Mouse (Mus musculus): ENCODE measurements at regions not wholly inside any gene's neighbourhood (a gene's known extent, or its start where the extent isn't known, plus 50 kb on each side); places are given as distances from the start of the nearest gene placed in this dataset.
A peak's percentile ranks its signal among the peaks of the same experiment; 100 is the strongest.

- Histone ChIP-seq H3K4me2 (no peak overlapping the region), H3K4me1 (no peaks in the 10 kb centered on the region), H3K9me3 (replicated peaks) (no peaks in the 10 kb centered on the region), H3K36me3 (no peaks in the 10 kb centered on the region), H3K4me3 (replicated peaks) (no peak overlapping the region), H3K27me3 (replicated peaks) (no peaks in the 10 kb centered on the region), H3K27ac (replicated peaks) (no peak overlapping the region), H3K9ac (replicated peaks) (no peak overlapping the region)
- no peak for ATAC-seq (ENCODE audit: low FRiP score)
- 70% methylated on average over 3 of the region's 3 CpGs for WGBS
These were observed 545.3 kb downstream of the Stim2 start for GRCm38 (mm10) chr5:54543556-54544061.

- Histone ChIP-seq H3K27me3 (replicated peaks) (no peaks in the 10 kb centered on the region), H3K4me1 (no peaks in the 10 kb centered on the region), H3K4me3 (replicated peaks) (no peak overlapping the region), H3K4me2 (no peak overlapping the region), H3K9me3 (replicated peaks) (no peaks in the 10 kb centered on the region), H3K27ac (replicated peaks) (no peak overlapping the region), H3K9ac (replicated peaks) (no peak overlapping the region), H3K36me3 (no peaks in the 10 kb centered on the region)
- WGBS: 92% methylated on average over 2 of the region's 2 CpGs
- no peak for ATAC-seq (ENCODE audit: low FRiP score)
These were observed 580.2 kb downstream of the Stim2 start for GRCm38 (mm10) chr5:54578519-54578918.

- WGBS: 41% methylated on average over 4 of the region's 4 CpGs
- Histone ChIP-seq H3K4me3 (replicated peaks) (no peak overlapping the region), H3K27me3 (replicated peaks) (no peaks in the 10 kb centered on the region), H3K27ac (replicated peaks) (no peak overlapping the region), H3K9me3 (replicated peaks) (no peaks in the 10 kb centered on the region), H3K9ac (replicated peaks) (no peak overlapping the region), H3K36me3 (no peaks in the 10 kb centered on the region), H3K4me1 (no peaks in the 10 kb centered on the region), H3K4me2 (no peak overlapping the region)
- ATAC-seq (ENCODE audit: low FRiP score): peak; percentile 61; the same call in 1 of the 2 replicates
These were observed 581.2 kb downstream of the Stim2 start for GRCm38 (mm10) chr5:54579458-54579857.

GRCm38 (mm10) chr5:54582175-54582574, 583.9 kb downstream of the Stim2 start:
- ATAC-seq (ENCODE audit: low FRiP score): no peak
- 58% methylated on average over 2 of the region's 2 CpGs for WGBS

GRCm38 (mm10) chr5:54588332-54589020, 590.2 kb downstream of the Stim2 start:
- no peak overlapping the region for H3K9ac ChIP-seq (replicated peaks)
- H3K4me1 ChIP-seq: no peaks in the 10 kb centered on the region
- no peak for ATAC-seq (ENCODE audit: low FRiP score)
- H3K4me3 ChIP-seq (replicated peaks): no peak overlapping the region
- H3K4me2 ChIP-seq: no peak overlapping the region
- H3K36me3 ChIP-seq: no peaks in the 10 kb centered on the region
- H3K27me3 ChIP-seq (replicated peaks): no peaks in the 10 kb centered on the region
- H3K27ac ChIP-seq (replicated peaks): no peak overlapping the region
- H3K9me3 ChIP-seq (replicated peaks): no peaks in the 10 kb centered on the region
- 77% methylated on average over 2 of the region's 2 CpGs for WGBS

More at GRCm38 (mm10) chr5:54582175-54582574, 583.9 kb downstream of the Stim2 start:
- Histone ChIP-seq H3K9ac (replicated peaks) (no peak overlapping the region), H3K4me3 (replicated peaks) (no peak overlapping the region), H3K36me3 (no peaks in the 10 kb centered on the region), H3K27me3 (replicated peaks) (no peaks in the 10 kb centered on the region), H3K9me3 (replicated peaks) (no peaks in the 10 kb centered on the region), H3K27ac (replicated peaks) (no peak overlapping the region), H3K4me2 (no peak overlapping the region), H3K4me1 (no peaks in the 10 kb centered on the region)

GRCm38 (mm10) chr5:54610957-54611356, 612.7 kb downstream of the Stim2 start:
- 75% methylated on average over 3 of the region's 3 CpGs for WGBS
- no peak overlapping the region for H3K4me2 ChIP-seq
- H3K36me3 ChIP-seq: no peaks in the 10 kb centered on the region
- H3K27me3 ChIP-seq (replicated peaks): no peaks in the 10 kb centered on the region
- H3K27ac ChIP-seq (replicated peaks): no peak overlapping the region
- no peak for ATAC-seq (ENCODE audit: low FRiP score)
- no peak overlapping the region for H3K9ac ChIP-seq (replicated peaks)
- no peak overlapping the region for H3K4me3 ChIP-seq (replicated peaks)
- no peaks in the 10 kb centered on the region for H3K4me1 ChIP-seq
- H3K9me3 ChIP-seq (replicated peaks): no peaks in the 10 kb centered on the region

- no peak overlapping the region for H3K4me3 ChIP-seq (replicated peaks)
- WGBS: 81% methylated on average over 3 of the region's 3 CpGs
- H3K4me1 ChIP-seq: no peaks in the 10 kb centered on the region
- H3K4me2 ChIP-seq: no peak overlapping the region
- H3K27ac ChIP-seq (replicated peaks): no peak overlapping the region
- no peaks in the 10 kb centered on the region for H3K36me3 ChIP-seq
- H3K9ac ChIP-seq (replicated peaks): no peak overlapping the region
- H3K9me3 ChIP-seq (replicated peaks): no peaks in the 10 kb centered on the region
- no peak for ATAC-seq (ENCODE audit: low FRiP score)
- H3K27me3 ChIP-seq (replicated peaks): no peaks in the 10 kb centered on the region
These were observed 624.4 kb downstream of the Stim2 start for GRCm38 (mm10) chr5:54622733-54623132.

GRCm38 (mm10) chr5:54632281-54632680, 634.0 kb downstream of the Stim2 start:
- Histone ChIP-seq H3K27ac (replicated peaks) (no peak overlapping the region), H3K36me3 (no peaks in the 10 kb centered on the region), H3K9me3 (replicated peaks) (no peaks in the 10 kb centered on the region), H3K27me3 (replicated peaks) (no peaks in the 10 kb centered on the region), H3K4me1 (no peaks in the 10 kb centered on the region), H3K4me3 (replicated peaks) (no peak overlapping the region), H3K4me2 (no peak overlapping the region), H3K9ac (replicated peaks) (no peak overlapping the region)
- ATAC-seq (ENCODE audit: low FRiP score): no peak
- 67% methylated on average over 3 of the region's 3 CpGs for WGBS
